Mouse (Mus musculus) CD8-positive naive resting alpha-beta T cell, adult 57 days (primary cell): ENCODE data around the gene Prl3d1. TPM values are rescaled to one million over a fixed set of nuclear protein-coding genes. Genes with fewer than 3 reads are reported as not detected.

Experiments
- total RNA-seq: library from RNA; stranded (reverse); gene quantifications from one replicate; pipeline ENCODE4 v1.2.4, GENCODE M21; 2023

The Prl3d1 gene
- total RNA-seq = not detected

DNA sequence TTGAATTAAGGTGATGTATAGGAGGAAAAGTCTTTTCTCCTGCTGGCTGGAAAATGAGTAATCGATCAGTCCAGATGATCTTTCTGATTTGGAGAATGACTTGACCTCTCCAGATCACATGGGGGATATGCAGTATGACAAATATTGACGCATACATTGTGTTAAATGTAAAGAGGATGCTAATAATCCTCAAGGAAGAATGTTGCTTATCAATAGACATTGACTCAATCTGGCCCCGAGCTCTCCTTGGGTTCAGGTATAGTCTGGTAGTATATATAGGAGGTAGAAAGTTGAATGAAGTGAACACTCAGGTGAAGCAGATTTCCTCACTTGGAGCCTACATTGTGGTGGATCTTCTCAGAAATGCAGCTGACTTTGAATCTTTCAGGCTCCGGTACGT, at the start of gene Prl3d1:
Prl3d1 (plus strand) TSS at position 301 of the 400 bp plus-strand sequence.

DNA sequence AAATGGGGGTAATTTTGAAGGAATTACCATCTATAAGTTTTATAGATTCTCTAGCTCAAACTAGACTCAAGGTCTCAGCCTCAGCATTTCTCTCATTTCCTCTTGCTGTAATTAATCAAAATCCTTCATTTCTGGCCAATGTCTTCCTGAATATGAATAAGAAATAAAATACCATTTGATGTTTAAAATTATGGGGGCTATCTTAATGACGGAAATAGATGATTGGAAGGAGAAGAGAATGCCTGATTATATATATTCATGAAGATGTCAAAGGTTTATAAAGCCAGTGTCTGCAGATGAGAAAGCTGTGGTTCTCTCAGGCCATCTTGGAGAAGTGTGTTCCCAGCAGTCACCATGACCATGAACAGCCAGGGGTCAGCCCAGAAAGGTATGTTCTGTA, 36.7 kb upstream of the Prl3d1 start, which contains the start of gene Prl:
Prl (plus strand) TSS at position 301 of the 400 bp plus-strand sequence.

GRCm38 (mm10) chr13:27121398-27121797, 27.4 kb downstream of the Prl3d1 start, which contains the start of gene Prl3d2:
Gene Prl3d2 (plus strand): TSS chr13:27121698.

Other genes with a start within 250 kb of the Prl3d1 start
- not detected for gene Prl, start 36.6 kb upstream of the Prl3d1 start, total RNA-seq
- not detected for gene Prl3d2, start 27.5 kb downstream of the Prl3d1 start, total RNA-seq
- gene Prl3d3, start 62.6 kb downstream of the Prl3d1 start, total RNA-seq = not detected
- gene Prl3c1, start 102.5 kb downstream of the Prl3d1 start, total RNA-seq = not detected
- gene Prl3b1, start 147.7 kb downstream of the Prl3d1 start, total RNA-seq = not detected
- not detected for gene Prl3a1, start 165.2 kb downstream of the Prl3d1 start, total RNA-seq
- gene Prl6a1, start 218.4 kb downstream of the Prl3d1 start, total RNA-seq = not detected